Mouse (Mus musculus): Measurements from ENCODE around the gene Nek9.

DNA sequence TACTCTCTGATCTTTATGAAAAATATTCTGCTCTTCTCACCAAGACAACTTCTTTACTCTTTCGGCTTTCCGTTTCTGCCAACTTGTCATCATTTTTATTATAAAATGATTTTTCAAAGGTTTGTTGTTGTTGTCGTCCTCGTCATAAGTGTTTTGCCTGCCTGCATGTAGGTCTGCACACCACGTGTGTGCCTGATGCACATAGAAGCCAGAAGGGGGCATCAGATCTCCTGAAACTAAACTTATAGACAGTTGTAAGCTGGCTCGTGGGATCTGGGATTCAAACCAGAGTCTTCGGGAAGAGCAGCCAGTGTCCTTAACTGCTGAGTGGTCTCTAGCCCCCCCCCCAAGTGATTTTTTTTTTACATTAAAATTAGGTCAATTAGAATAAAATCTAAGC, 41.8 kb upstream of the Nek9 start:
- TF ChIP-seq GATA1 (IDR thresholded peaks at IDR 0.05; ENCODE audit: borderline replicate concordance, low read length) (no peak), FLI1 (IDR thresholded peaks at IDR 0.05; ENCODE audit: low read length) (no peak)
